Mouse (Mus musculus): ENCODE results near the gene Plxnb3. TPM values are rescaled to one million over a fixed set of nuclear protein-coding genes. Genes with fewer than 3 reads are reported as not detected.

The Plxnb3 gene
- polyA plus RNA-seq, 1 experiment from 2014 or later: 0.11 TPM

DNA sequence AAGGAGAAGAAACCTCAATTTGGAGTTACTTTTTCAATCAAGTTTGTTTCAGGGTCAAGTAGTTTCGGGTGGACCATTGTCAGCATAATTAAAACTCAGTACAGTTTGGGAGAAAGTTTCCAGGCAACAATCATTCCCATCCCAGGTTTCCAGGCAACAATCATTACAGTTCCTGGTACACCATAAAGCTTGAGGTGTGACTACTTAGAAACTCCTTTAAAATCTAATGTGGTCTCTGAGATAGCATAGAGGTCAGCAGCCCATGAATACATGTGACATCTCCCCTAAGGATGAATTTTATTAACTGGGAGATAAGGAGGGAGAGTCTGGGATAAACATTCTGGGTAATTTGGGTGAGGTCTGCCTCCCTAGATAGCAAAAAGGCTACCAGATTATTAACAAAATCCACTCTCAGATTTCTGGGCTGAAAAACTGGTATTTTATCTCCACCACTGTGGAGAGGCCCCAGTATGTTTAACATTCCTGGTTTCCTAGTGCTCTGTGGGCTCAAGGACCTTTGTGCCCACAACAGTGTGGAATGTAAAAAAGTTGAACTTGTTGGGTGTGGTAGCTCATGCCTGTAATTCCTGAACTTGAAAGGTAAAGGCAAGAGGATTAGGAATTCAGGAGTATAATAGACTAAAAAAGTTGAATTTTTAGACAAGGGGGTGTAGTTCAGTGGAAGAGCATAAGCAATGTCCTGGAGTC lies 12.0 kb upstream of the Plxnb3 start:
- Histone ChIP-seq H3K9ac (replicated peaks) (no peak overlapping the region), H3K27me3 (no peaks in the 10 kb centered on the region), H3K9me3 (no peaks in the 10 kb centered on the region), H3K27ac (replicated peaks) (no peak overlapping the region), H3K4me3 (no peak overlapping the region), H3K36me3 (no peaks in the 10 kb centered on the region), H3K4me1 (no peaks in the 10 kb centered on the region), H3K4me2 (replicated peaks) (no peak overlapping the region)
- WGBS: 74% methylated on average over 1 of the region's 1 CpGs
- ATAC-seq (ENCODE audit: low FRiP score, low read depth): no peak

DNA sequence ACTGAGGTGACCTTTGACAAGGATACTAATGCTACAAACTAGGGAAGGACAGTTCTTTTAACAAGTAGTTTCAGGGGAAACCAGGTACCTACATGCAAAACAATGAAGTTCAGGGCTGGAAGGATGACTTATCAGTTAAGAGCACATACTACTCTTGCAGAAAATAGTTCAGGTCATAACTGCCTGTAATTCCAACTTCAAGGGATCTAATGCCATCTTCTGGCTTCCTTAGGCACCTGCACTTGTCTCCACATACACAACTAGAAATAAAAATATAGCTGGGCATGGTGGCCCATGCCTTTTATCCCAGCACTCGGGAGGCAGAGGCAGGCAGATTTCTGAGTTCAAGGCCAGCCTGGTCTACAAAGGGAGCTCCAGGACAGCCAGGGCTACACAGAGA lies 7.9 kb upstream of the Plxnb3 start:
- no peak for ATAC-seq (ENCODE audit: low FRiP score, low read depth)
- H3K27me3 ChIP-seq: no peaks in the 10 kb centered on the region
- no peak overlapping the region for H3K4me2 ChIP-seq (replicated peaks)
- no peaks in the 10 kb centered on the region for H3K4me1 ChIP-seq
- H3K9me3 ChIP-seq: no peaks in the 10 kb centered on the region
- H3K4me3 ChIP-seq: no peak overlapping the region
- H3K9ac ChIP-seq (replicated peaks): no peak overlapping the region
- WGBS: 88% methylated on average over 1 of the region's 1 CpGs
- no peak overlapping the region for H3K27ac ChIP-seq (replicated peaks)
- no peaks in the 10 kb centered on the region for H3K36me3 ChIP-seq

DNA sequence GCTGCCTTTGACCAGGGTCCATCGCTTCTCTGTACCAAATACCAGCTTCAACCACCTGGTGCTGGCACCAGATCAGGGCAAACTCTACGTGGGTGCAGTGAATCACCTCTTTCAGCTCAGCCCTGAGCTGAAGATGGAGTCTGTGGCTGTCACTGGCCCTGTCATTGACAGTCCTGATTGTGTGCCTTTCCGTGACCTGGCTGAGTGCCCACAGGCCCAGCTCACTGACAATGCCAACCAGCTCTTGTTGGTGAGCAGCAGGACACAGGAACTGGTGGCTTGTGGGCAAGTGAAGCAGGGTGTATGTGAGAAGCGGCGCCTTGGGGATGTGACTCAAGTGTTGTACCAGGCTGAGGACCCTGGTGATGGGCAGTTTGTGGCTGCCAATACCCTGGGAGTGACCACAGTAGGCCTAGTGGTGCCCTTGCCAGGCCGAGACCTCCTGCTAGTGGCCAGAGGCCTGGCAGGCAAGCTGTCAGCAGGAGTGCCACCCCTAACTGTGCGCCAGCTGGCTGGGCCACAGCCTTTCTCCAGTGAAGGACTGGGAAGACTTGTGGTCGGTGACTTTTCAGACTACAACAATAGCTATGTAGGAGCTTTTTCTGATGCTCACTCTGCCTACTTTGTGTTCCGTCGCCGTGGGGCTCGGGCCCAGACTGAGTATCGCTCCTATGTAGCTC lies 1.9 kb downstream of the Plxnb3 start:
- 85% methylated on average over 13 of the region's 13 CpGs for WGBS
- Histone ChIP-seq H3K4me1 (no peaks in the 10 kb centered on the region), H3K4me2 (replicated peaks) (no peak overlapping the region), H3K4me3 (no peak overlapping the region), H3K9me3 (no peaks in the 10 kb centered on the region), H3K27ac (replicated peaks) (no peak overlapping the region), H3K27me3 (no peaks in the 10 kb centered on the region; the same call in 1 of the 2 replicates), H3K36me3 (no peaks in the 10 kb centered on the region), H3K9ac (replicated peaks) (no peak overlapping the region)
- ATAC-seq (ENCODE audit: low FRiP score, low read depth): no peak

DNA sequence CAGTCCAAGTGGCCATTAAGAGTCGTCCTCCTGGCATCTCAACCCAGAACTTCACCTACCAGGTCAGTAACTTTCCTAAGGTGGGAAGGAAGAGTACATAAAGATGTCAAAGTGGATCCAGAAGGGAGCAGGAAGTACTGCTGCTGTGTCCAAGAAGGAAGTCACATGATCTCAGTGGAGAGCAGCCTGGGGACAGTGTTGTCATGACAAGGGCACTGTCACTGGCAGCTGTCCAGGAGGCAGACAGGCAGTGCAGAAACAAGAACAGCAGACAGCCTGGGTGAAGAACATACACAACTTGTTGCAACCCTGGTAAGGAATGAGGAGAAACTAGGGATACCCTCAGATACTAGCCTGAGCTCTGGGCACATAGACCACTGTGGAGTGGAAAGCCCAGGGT lies 8.4 kb downstream of the Plxnb3 start:
- Histone ChIP-seq H3K4me3 (no peak overlapping the region), H3K4me1 (no peaks in the 10 kb centered on the region), H3K9ac (replicated peaks) (no peak overlapping the region), H3K4me2 (replicated peaks) (no peak overlapping the region), H3K27ac (replicated peaks) (no peak overlapping the region), H3K36me3 (no peaks in the 10 kb centered on the region), H3K9me3 (no peaks in the 10 kb centered on the region), H3K27me3 (no peaks in the 10 kb centered on the region)
- no peak for ATAC-seq (ENCODE audit: low FRiP score, low read depth)
- 80% methylated on average over 1 of the region's 1 CpGs for WGBS

DNA sequence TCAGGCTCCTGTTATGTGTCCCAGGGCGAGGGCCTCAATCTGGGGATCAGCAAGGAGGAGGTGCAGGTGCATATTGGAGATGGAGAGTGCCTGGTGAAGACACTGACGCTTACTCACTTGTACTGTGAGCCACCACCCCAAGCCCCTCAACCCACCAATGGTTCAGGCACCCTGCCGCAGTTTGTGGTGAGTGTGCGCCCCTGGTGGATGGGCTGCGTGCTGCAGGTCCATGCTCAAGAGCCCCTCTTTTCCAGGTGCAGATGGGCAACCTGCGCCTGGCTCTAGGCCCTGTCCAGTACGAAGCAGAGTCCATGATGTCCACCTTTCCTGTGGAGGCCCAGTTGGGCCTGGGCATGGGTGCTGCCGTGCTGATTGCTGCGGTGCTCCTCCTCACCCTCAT lies 10.4 kb downstream of the Plxnb3 start:
- H3K27me3 ChIP-seq: no peaks in the 10 kb centered on the region
- H3K4me3 ChIP-seq: no peak overlapping the region
- WGBS: 48% methylated on average over 9 of the region's 9 CpGs
- H3K9me3 ChIP-seq: no peaks in the 10 kb centered on the region
- H3K9ac ChIP-seq (replicated peaks): no peak overlapping the region
- no peak for ATAC-seq (ENCODE audit: low FRiP score, low read depth)
- H3K27ac ChIP-seq (replicated peaks): no peak overlapping the region
- no peaks in the 10 kb centered on the region for H3K4me1 ChIP-seq
- H3K36me3 ChIP-seq: no peaks in the 10 kb centered on the region
- H3K4me2 ChIP-seq (replicated peaks): no peak overlapping the region

DNA sequence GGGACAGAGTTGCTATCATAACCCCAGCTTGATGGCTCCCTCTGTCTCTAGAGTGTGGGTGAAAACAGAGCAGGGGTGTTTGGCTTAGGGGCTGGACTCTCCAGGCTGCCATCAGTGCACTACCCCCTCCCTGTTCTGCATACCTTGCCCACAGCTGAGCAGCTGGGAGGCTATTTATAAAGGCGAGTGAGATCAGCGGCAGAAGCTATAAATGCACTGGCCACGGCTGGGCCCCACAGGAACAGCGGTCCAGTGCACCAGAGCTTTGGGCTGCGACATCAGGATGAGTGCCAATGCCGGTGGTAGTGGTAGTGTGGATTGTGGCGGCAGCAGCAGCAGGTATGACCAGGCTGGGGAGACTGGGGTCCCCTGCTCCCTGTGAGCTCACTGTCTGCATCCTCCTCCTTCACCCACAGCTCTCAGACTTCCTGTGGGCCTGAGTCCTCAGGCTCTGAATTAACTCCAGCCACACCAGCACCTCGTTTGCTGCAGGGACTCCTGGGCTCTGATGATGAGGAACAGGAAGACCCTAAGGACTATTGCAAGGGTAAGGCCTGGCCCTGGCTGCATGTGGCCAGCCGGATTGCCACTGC lies 17.4 kb downstream of the Plxnb3 start, which contains the start of gene Srpk3:
Gene Srpk3 (plus strand): TSS at position 238 of the 593 bp plus-strand sequence.
- Histone ChIP-seq H3K27ac (replicated peaks) (no peak within 1 kb of the TSS), H3K4me1 (no peaks in the 10 kb centered on the region), H3K27me3 (no peaks in the 10 kb centered on the region), H3K9me3 (no peaks in the 10 kb centered on the region), H3K4me2 (replicated peaks) (no peak within 1 kb of the TSS), H3K4me3 (no peak within 1 kb of the TSS), H3K36me3 (peaks cover 23% of the 10 kb centered on the region), H3K9ac (replicated peaks) (no peak within 1 kb of the TSS)
- WGBS: 74% methylated on average over 9 of the region's 9 CpGs
- no peak for ATAC-seq (ENCODE audit: low FRiP score, low read depth)

DNA sequence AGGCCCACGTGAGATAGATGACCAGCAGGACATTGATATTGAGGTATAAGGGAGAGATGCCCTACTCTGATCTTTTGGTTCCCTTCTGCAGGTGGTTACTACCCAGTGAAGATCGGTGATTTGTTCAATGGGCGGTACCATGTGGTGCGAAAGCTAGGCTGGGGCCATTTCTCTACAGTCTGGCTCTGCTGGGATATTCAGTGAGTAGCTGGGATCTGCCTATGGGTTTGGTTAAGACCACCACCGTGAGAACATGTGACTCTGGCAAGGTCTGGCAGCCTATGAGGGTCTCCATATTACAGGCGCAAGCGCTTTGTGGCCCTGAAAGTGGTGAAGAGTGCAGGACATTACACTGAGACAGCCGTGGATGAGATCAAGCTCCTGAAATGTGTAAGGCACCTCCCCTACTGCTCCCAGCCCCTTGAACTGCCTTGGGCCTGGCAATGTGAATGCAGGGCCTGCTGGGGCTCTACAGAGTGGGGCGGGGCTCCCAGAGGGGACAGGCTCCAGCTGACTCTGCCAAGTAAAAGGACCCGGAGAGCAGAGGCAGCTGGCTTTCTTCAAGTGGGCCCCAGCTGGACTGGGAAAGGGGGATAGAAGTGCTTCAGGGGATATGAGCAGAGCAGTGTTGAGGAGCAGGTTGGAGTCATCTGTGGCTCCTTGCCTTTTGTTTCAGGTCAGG lies 18.1 kb downstream of the Plxnb3 start:
- 71% methylated on average over 10 of the region's 10 CpGs for WGBS

DNA sequence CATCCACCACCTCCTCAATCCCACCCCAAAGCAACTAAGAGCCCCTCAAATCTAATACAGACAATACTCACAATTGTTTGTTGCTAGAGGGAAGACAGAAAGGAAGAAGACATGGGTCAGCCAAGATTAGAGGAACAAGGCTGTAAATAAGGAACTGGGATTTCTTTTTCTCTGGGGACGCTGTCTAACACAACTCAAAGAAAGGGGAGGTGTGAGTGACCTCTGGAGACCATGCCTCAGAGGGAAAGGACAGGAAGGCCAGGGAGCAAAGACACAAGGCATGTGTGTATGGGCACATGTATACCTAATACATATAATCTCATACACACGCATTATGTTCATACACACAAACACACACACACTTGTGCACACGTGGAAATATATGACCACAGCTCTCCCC lies 25.3 kb downstream of the Plxnb3 start:
- Histone ChIP-seq H3K9me3 (no peaks in the 10 kb centered on the region), H3K4me3 (no peak overlapping the region), H3K4me2 (replicated peaks) (no peak overlapping the region), H3K9ac (replicated peaks) (no peak overlapping the region), H3K27ac (replicated peaks) (no peak overlapping the region), H3K36me3 (peaks cover 45% of the 10 kb centered on the region), H3K27me3 (no peaks in the 10 kb centered on the region), H3K4me1 (peaks cover 6% of the 10 kb centered on the region; the same call in 1 of the 2 replicates)
- 91% methylated on average over 3 of the region's 3 CpGs for WGBS
- no peak for ATAC-seq (ENCODE audit: low FRiP score, low read depth)

More for the DNA sequence above, 18.1 kb downstream of the Plxnb3 start:
- Histone ChIP-seq H3K36me3 (peaks cover 29% of the 10 kb centered on the region), H3K4me3 (no peak overlapping the region), H3K4me1 (no peaks in the 10 kb centered on the region), H3K9ac (replicated peaks) (no peak overlapping the region), H3K27ac (replicated peaks) (no peak overlapping the region), H3K9me3 (no peaks in the 10 kb centered on the region), H3K4me2 (replicated peaks) (no peak overlapping the region), H3K27me3 (no peaks in the 10 kb centered on the region)
- peak; percentile 29; the same call in 1 of the 2 replicates for ATAC-seq (ENCODE audit: low FRiP score, low read depth)

DNA sequence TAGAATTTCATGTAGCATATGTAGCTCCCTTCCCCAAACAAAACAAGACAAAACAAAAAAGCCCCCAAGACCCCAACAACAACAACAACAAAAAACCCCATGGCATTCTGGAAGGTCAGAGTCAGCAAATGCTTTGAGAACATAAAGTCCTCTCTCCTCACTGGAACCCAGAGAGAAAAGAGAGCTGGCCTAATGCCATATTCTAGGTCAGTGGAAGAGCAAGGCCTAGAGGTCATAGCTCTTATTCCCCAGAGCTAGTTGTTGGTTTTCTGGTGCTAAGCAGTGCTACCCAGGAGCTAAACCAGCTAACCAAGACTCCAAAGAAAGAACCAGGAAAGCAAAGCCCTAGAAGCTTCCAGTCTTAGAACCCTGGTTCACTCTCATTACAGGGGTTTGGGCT lies 28.8 kb downstream of the Plxnb3 start:
- H3K9ac ChIP-seq (replicated peaks): peak overlapping the region; percentile 58
- H3K36me3 ChIP-seq: peaks cover 24% of the 10 kb centered on the region; the same call in 1 of the 2 replicates
- H3K4me3 ChIP-seq: peak overlapping the region; percentile 59
- no peaks in the 10 kb centered on the region for H3K27me3 ChIP-seq
- ATAC-seq (ENCODE audit: low FRiP score, low read depth): no peak
- no peaks in the 10 kb centered on the region for H3K9me3 ChIP-seq
- peak overlapping the region; percentile 55 for H3K4me2 ChIP-seq (replicated peaks)
- peak overlapping the region; percentile 85 for H3K27ac ChIP-seq (replicated peaks)
- peaks cover 14% of the 10 kb centered on the region; the same call in 1 of the 2 replicates for H3K4me1 ChIP-seq

DNA sequence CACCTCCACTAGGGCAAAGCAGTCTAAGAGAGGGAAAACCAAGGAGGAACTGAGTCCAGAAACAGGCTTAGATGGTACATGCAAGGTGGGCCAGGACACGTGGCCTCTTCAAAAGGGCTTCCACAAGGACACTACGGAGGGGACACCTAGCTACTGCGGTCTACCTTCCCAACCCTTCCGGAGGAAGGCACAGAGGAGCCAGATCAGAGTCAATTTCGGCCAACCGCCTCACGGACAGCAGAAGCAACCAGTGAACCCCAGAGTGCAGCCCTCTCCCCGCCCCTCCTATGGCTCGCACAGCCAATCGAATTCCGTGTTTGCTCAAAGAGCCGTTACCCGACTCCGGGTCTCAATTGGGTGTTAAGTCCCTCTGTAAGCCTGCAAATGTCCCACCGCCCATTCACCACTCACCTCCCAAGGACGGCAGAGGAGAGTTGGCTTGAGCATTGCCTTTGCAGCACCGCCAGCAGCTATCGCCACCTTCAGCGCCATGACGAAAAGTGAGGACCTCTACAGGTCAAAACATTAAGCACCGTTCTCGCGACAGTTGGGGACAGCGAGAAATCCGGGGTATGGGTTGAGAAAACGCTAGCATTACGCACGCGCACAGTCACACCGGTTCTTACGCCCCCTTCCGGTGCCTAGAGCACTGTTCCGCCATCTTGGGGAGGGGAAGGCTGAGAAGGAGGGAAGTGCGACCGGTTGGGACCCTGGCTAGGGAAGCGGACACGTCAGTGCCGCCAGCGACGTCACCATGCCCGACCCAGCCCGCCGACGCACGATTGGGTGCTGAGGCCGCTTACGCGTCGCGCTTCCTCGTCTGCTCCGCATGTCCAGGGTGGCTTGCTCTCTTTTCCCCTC lies 29.7 kb downstream of the Plxnb3 start, which contains the start of the genes Idh3g and Ssr4:
Gene Idh3g (minus strand): TSS at position 534 of the 861 bp plus-strand sequence.
Gene Ssr4 (plus strand): TSS at position 665 of the 861 bp plus-strand sequence.
- whole genome bisulfite sequencing: 17% methylated on average over 52 of the region's 52 CpGs
- H3K9me3 ChIP-seq: no peaks in the 10 kb centered on the region
- peak; percentile 96 for ATAC-seq (ENCODE audit: low FRiP score, low read depth)
- H3K9ac ChIP-seq (replicated peaks): peak within 1 kb of the TSS; percentile 71
- peak within 1 kb of the TSS; percentile 59 for H3K4me3 ChIP-seq
- H3K4me1 ChIP-seq: peaks cover 14% of the 10 kb centered on the region; the same call in 1 of the 2 replicates
- H3K27me3 ChIP-seq: no peaks in the 10 kb centered on the region
- peaks cover 16% of the 10 kb centered on the region; the same call in 1 of the 2 replicates for H3K36me3 ChIP-seq
- H3K27ac ChIP-seq (replicated peaks): peak within 1 kb of the TSS; percentile 85
- H3K4me2 ChIP-seq (replicated peaks): peak within 1 kb of the TSS; percentile 64

DNA sequence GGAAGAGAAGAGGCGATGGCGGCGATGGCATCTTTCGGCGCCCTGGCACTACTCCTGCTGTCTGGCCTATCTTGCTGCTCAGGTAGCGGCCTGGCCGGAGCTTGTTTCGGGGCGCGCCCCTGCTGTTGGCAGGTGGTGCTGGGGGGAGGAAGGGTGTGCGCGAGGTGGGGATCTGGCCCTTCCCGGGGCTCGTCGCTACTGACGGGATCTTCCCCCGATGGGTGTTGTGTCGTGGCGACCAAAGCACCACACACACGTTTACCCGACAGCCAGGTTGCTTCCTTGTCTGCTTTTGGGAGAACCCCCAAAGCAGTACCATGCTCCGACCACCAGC lies 30.3 kb downstream of the Plxnb3 start:
- ATAC-seq (ENCODE audit: low FRiP score, low read depth): no peak
- peak overlapping the region; percentile 59 for H3K4me3 ChIP-seq
- peaks cover 11% of the 10 kb centered on the region; the same call in 1 of the 2 replicates for H3K36me3 ChIP-seq
- H3K9me3 ChIP-seq: no peaks in the 10 kb centered on the region
- peak overlapping the region; percentile 67 for H3K27ac ChIP-seq (replicated peaks)
- peaks cover 14% of the 10 kb centered on the region; the same call in 1 of the 2 replicates for H3K4me1 ChIP-seq
- no peaks in the 10 kb centered on the region for H3K27me3 ChIP-seq
- peak overlapping the region; percentile 71 for H3K9ac ChIP-seq (replicated peaks)
- H3K4me2 ChIP-seq (replicated peaks): peak overlapping the region; percentile 64
- WGBS: 21% methylated on average over 18 of the region's 22 CpGs

Data from midbrain, embryonic 12.5 days (tissue).